Mouse (Mus musculus): ENCODE data around the gene Cyct.

- no peak for TF ChIP-seq CTCF (IDR thresholded peaks at IDR 0.05; ENCODE audit: control insufficient read depth, insufficient read depth, low read length)
- TF ChIP-seq POLR2A (IDR thresholded peaks at IDR 0.05; ENCODE audit: borderline replicate concordance, control insufficient read depth, low read depth, low read length) = no peak
These were observed 5.6 kb upstream of the Cyct start for GRCm38 (mm10) chr2:76365811-76366210.

Measured in bone marrow, adult 2 months (tissue).